Mouse (Mus musculus): Measurements from ENCODE around the gene Sobp. TPM values are rescaled to one million over a fixed set of nuclear protein-coding genes. Genes with fewer than 3 reads are reported as not detected.
A peak's percentile ranks its signal among the peaks of the same experiment; 100 is the strongest.

Sobp gene
- polyA plus RNA-seq, 1 experiment from 2014 or later, result 2.0 TPM

GRCm38 (mm10) chr10:43070893-43071292, 103.4 kb downstream of the Sobp start:
- Histone ChIP-seq H3K27me3 (ENCODE audit: low read depth, poor library complexity, severe bottlenecking) (no peaks in the 10 kb centered on the region), H3K4me3 (no peak overlapping the region), H3K27ac (replicated peaks) (no peak overlapping the region), H3K4me1 (peaks cover 30% of the 10 kb centered on the region), H3K9me3 (replicated peaks) (no peaks in the 10 kb centered on the region), H3K36me3 (no peaks in the 10 kb centered on the region)
- 92% methylated on average over 6 of the region's 6 CpGs for WGBS
- DNase-seq (ENCODE audit: low spot score), result no peak

DNA sequence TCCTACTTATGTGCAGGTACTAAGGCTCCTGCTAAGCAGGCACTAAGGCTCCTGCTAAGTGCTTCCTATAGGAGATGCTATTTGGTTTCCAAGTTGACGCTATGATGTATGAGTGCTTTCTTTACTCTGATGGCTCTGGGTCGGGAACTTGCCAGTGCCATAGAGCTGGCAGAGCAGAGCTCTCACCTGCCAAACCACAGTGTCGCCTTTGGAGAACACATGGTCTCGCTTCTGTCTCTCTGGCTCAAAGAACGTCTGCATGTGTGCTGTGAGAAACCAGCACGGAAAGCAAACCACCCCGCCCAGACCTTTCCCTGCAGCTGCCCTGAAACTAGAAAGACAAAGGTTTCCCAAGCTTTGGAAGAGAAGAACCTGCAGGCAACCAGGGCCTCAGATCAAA, 109.0 kb downstream of the Sobp start:
- H3K27ac ChIP-seq (replicated peaks), result no peak overlapping the region
- H3K9me3 ChIP-seq (replicated peaks), result no peaks in the 10 kb centered on the region
- WGBS, result 91% methylated on average over 7 of the region's 7 CpGs
- H3K27me3 ChIP-seq (ENCODE audit: low read depth, poor library complexity, severe bottlenecking), result no peaks in the 10 kb centered on the region
- 0 out of 2 replicates have a peak, but pooled peaks cover 5% of the 10 kb centered on the region for H3K36me3 ChIP-seq
- H3K4me1 ChIP-seq, result 0 out of 2 replicates have a peak, but pooled peaks cover 5% of the 10 kb centered on the region
- H3K4me3 ChIP-seq, result no peak overlapping the region
- DNase-seq (ENCODE audit: low spot score), result no peak

DNA sequence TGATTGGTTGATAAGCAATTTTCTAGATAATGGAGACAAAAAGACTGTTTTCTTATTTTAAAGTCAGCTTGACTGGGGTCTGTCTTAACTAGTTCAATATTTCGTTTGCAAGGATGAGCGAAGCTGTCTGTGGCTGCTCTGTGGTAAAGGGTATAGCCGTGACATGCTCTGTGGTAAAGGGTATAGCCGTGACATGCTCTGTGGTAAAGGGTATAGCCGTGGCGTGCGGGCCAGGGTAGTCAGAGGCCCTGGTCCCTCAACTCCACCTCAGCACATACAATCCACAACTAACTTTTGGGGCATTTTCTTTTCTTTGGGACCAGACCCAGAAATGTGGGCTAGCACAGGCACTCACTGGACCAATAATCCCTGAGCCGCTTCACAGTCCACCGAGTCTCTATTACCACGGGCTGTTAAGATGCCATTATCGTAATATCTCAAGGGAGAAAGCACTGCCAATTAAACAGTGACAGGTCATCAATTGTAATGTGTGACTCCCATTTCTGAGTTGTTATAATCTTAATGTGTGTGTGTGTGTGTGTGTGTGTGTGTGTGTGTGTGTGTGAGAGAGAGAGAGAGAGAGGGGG, 112.7 kb downstream of the Sobp start:
- no peaks in the 10 kb centered on the region for H3K9me3 ChIP-seq (replicated peaks)
- H3K27me3 ChIP-seq (ENCODE audit: low read depth, poor library complexity, severe bottlenecking), result no peaks in the 10 kb centered on the region
- 0 out of 2 replicates have a peak, but pooled peaks cover 5% of the 10 kb centered on the region for H3K36me3 ChIP-seq
- H3K4me3 ChIP-seq, result no peak overlapping the region
- H3K27ac ChIP-seq (replicated peaks), result no peak overlapping the region
- WGBS, result 93% methylated on average over 11 of the region's 11 CpGs
- H3K4me1 ChIP-seq, result 0 out of 2 replicates have a peak, but pooled peaks cover 5% of the 10 kb centered on the region
- DNase-seq (ENCODE audit: low spot score), result no peak

DNA sequence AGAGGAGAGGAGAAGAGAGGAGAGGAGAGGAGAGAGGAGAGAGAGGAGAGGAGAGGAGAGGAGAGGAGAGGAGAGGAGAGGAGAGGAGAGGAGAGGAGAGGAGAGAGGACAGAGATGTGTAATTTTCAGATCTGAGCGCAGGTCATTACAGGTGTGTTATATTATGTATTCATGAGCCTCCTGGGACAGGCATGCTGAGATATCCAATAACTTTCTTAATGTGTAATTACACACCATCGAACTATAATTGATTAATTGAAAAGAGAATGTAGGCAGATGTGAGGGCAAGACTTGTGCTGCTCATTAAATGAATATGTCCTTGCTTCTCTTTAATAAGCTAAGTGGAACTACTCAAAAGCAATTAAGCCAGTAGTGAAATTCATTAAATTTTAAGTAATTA, 118.9 kb downstream of the Sobp start:
- Histone ChIP-seq H3K27me3 (ENCODE audit: low read depth, poor library complexity, severe bottlenecking) (no peaks in the 10 kb centered on the region), H3K4me3 (no peak overlapping the region), H3K9me3 (replicated peaks) (no peaks in the 10 kb centered on the region), H3K36me3 (no peaks in the 10 kb centered on the region), H3K27ac (replicated peaks) (no peak overlapping the region), H3K4me1 (peaks cover 13% of the 10 kb centered on the region)
- 91% methylated on average over 2 of the region's 2 CpGs for whole genome bisulfite sequencing
- DNase-seq (ENCODE audit: low spot score), result no peak

DNA sequence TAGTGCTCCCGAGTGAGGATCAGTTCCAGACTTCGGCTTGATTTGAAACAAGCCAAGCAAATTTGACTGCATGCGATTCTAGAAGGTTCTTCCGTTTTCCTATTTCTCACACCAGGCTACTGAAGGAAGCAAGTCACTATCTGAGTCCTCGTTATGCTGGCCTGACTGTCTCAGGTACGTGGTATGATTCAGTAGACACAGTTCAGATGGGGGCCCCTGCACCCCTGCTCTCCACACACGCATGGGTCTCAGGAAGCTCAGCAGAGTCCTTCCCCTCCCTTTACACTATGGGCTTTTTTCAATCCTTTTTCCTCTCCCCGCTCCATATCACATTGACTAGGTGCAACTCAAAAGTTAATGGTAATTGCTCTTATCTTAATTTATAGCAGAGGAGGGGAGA, 119.6 kb downstream of the Sobp start:
- DNase-seq (ENCODE audit: low spot score), result no peak
- Histone ChIP-seq H3K27me3 (ENCODE audit: low read depth, poor library complexity, severe bottlenecking) (no peaks in the 10 kb centered on the region), H3K4me1 (peaks cover 13% of the 10 kb centered on the region), H3K9me3 (replicated peaks) (no peaks in the 10 kb centered on the region), H3K36me3 (no peaks in the 10 kb centered on the region), H3K4me3 (no peak overlapping the region), H3K27ac (replicated peaks) (no peak overlapping the region)
- 84% methylated on average over 8 of the region's 8 CpGs for WGBS

- Histone ChIP-seq H3K36me3 (no peaks in the 10 kb centered on the region), H3K27me3 (ENCODE audit: low read depth, poor library complexity, severe bottlenecking) (no peaks in the 10 kb centered on the region), H3K9me3 (replicated peaks) (no peaks in the 10 kb centered on the region), H3K4me1 (peaks cover 14% of the 10 kb centered on the region), H3K4me3 (no peak overlapping the region), H3K27ac (replicated peaks) (no peak overlapping the region; the same call in 1 of the 2 replicates)
- no peak for DNase-seq (ENCODE audit: low spot score)
- 70% methylated on average over 10 of the region's 10 CpGs for WGBS
These were observed 120.3 kb downstream of the Sobp start for GRCm38 (mm10) chr10:43053861-43054560.

DNA sequence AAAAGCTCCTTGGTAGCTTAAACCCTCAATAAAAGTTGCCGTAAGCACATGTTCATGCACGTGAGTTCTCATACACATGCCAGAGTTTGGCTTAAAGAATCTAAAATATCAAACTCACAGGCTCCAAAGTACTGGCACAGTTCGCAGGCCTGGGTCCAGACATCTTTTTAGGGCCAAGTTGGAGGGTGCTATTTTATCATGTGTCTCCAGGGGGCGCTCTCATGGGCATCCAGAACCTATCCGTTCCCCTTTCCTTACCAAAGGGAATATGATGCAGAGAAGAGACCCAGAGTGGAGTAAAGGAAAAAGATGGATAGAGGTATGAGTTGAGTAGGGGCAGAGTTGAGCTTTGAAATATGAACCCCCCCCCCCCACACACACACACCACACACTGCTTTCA, 121.9 kb downstream of the Sobp start:
- 44% methylated on average over 5 of the region's 5 CpGs for WGBS
- H3K27ac ChIP-seq (replicated peaks), result no peak overlapping the region
- H3K36me3 ChIP-seq, result no peaks in the 10 kb centered on the region
- peaks cover 23% of the 10 kb centered on the region for H3K4me1 ChIP-seq
- no peak overlapping the region for H3K4me3 ChIP-seq
- DNase-seq (ENCODE audit: low spot score), result peak; percentile 40
- H3K9me3 ChIP-seq (replicated peaks), result no peaks in the 10 kb centered on the region
- H3K27me3 ChIP-seq (ENCODE audit: low read depth, poor library complexity, severe bottlenecking), result no peaks in the 10 kb centered on the region

- DNase-seq (ENCODE audit: low spot score), result no peak
- Histone ChIP-seq H3K9me3 (replicated peaks) (no peaks in the 10 kb centered on the region), H3K36me3 (no peaks in the 10 kb centered on the region), H3K27ac (replicated peaks) (no peak overlapping the region), H3K4me3 (no peak overlapping the region), H3K4me1 (peaks cover 30% of the 10 kb centered on the region), H3K27me3 (ENCODE audit: low read depth, poor library complexity, severe bottlenecking) (no peaks in the 10 kb centered on the region)
- WGBS, result 83% methylated on average over 6 of the region's 6 CpGs
These were observed 126.5 kb downstream of the Sobp start for GRCm38 (mm10) chr10:43047804-43048348.

DNA sequence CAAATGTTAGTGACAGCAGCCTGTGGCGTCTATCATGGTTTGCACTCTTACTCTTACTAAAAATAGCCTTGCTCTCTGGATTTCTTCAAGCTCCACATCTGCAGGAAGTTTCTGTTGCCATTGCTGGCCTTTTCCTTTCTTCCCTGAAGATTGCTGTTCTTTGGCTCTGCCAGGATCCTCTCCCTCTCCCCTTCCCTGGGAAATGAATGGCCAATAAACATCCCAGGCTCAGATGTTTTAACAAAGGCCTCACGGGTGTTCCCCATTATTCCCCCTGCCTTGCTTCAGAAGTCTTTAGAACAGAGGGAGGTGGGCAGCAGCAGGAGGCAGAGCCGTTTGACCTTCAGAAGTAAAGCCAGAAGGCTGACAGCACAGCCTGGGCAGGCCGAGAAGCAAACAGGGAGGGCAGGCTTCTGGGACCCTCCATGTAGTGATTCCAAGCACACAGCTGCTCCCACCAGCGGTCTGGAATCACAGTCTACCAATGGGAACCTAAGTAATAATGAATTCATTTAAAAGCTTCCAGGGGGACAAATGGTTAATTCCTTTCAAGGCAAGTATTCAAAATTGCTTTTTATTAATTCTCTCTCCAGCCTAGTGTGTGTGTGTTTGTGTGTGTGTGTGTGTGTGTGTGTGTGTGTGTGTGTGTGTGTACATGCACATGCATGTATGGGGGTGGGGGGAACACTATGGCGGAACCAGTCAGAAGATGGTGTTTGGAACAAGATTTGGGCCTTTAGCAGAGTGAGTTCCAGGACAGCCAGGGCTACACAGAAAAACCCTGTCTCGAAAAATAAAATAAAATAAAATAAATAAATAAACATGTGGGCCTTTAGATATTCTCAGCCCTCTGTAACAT, 130.8 kb downstream of the Sobp start:
- DNase-seq (ENCODE audit: low spot score), result peak; percentile 79
- WGBS, result 21% methylated on average over 7 of the region's 7 CpGs
- no peaks in the 10 kb centered on the region for H3K9me3 ChIP-seq (replicated peaks)
- no peaks in the 10 kb centered on the region; the same call in 1 of the 2 replicates for H3K27me3 ChIP-seq (ENCODE audit: low read depth, poor library complexity, severe bottlenecking)
- 0 out of 2 replicates have a peak overlapping the region, but pooled peaks have one; percentile 21 for H3K4me3 ChIP-seq
- H3K36me3 ChIP-seq, result peaks cover 8% of the 10 kb centered on the region
- peak overlapping the region; percentile 79 for H3K27ac ChIP-seq (replicated peaks)
- peaks cover 39% of the 10 kb centered on the region for H3K4me1 ChIP-seq

DNA sequence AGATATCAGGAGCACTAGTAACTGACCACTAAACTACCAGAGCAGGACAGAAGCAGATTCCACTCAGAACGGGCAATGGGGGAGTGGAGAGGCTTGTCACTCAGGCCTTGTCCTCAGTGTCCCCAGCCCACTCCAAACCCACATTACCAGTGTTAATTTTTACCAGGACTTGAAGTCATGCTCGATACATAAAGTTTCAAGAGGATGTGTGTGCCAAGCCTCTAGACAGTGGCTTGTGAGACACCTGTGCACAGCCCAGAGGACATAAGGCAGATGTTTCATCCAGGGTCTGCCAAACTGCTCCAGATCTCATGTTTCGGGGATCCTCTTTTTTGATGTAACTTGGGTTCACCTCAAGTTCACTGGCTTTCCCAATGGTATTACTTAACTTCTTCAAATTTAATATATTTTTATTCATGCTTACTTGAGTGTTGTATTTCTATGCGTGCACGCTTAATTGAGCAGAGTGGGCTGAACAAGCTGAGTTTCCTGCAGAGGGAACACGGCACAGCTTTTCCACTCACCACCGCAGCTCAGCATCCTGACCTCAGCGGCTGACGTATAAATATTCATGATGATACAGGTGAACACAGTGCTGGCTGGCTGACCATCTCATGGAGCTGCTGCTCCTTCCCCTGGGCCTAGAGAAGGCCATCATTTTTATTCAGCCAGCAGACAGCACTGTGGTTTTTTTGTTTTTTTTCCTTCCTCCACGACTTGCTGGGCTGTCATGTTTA, 131.6 kb downstream of the Sobp start:
- Histone ChIP-seq H3K27ac (replicated peaks) (peak overlapping the region; percentile 79), H3K36me3 (peaks cover 8% of the 10 kb centered on the region), H3K4me3 (peak overlapping the region; percentile 21; the same call in 1 of the 2 replicates), H3K27me3 (ENCODE audit: low read depth, poor library complexity, severe bottlenecking) (no peaks in the 10 kb centered on the region; the same call in 1 of the 2 replicates), H3K9me3 (replicated peaks) (no peaks in the 10 kb centered on the region), H3K4me1 (peaks cover 42% of the 10 kb centered on the region)
- no peak for DNase-seq (ENCODE audit: low spot score)
- WGBS, result 32% methylated on average over 10 of the region's 10 CpGs

GRCm38 (mm10) chr10:43041794-43042193, 132.5 kb downstream of the Sobp start:
- Histone ChIP-seq H3K9me3 (replicated peaks) (no peaks in the 10 kb centered on the region), H3K4me1 (peaks cover 52% of the 10 kb centered on the region), H3K27ac (replicated peaks) (no peak overlapping the region), H3K4me3 (no peak overlapping the region), H3K36me3 (peaks cover 8% of the 10 kb centered on the region), H3K27me3 (ENCODE audit: low read depth, poor library complexity, severe bottlenecking) (no peaks in the 10 kb centered on the region; the same call in 1 of the 2 replicates)
- DNase-seq (ENCODE audit: low spot score), result no peak
- WGBS, result 84% methylated on average over 3 of the region's 3 CpGs

DNA sequence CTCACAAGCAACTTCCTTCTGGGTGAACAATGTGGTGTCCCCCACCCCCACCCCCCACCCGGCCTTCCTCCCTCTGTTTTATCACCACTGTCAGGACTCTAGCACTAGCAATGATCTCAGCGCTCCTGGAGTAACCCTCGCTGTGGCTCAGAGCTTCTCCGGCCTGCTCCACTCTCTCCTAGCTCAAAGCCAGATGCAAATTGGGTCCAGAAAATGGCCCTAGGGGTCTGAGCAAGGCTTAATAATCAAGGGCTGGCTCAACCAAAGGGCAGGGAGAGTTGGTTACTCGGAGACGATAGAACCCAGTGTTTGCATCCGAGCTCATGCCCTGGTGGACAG, 136.9 kb downstream of the Sobp start:
- H3K4me1 ChIP-seq, result peaks cover 60% of the 10 kb centered on the region
- peak overlapping the region; percentile 50 for H3K27ac ChIP-seq (replicated peaks)
- H3K9me3 ChIP-seq (replicated peaks), result no peaks in the 10 kb centered on the region
- peak; percentile 41 for DNase-seq (ENCODE audit: low spot score)
- 0 out of 2 replicates have a peak overlapping the region, but pooled peaks have one; percentile 16 for H3K4me3 ChIP-seq
- H3K36me3 ChIP-seq, result peaks cover 8% of the 10 kb centered on the region
- WGBS, result 34% methylated on average over 7 of the region's 7 CpGs
- H3K27me3 ChIP-seq (ENCODE audit: low read depth, poor library complexity, severe bottlenecking), result peaks cover 4% of the 10 kb centered on the region; the same call in 1 of the 2 replicates
